Mouse (Mus musculus) adrenal gland, adult (tissue): ENCODE data around the gene Cbarp.

Experiments
- DNase-seq, 2 experiments: peaks; one replicate each; pipeline ENCODE4 v3.0.0; 2022 to 2023; ENCODE audit warnings: low spot score in 1 of 2; ENCODE audit not compliant: inconsistent age in 2 of 2

The Cbarp gene

DNA sequence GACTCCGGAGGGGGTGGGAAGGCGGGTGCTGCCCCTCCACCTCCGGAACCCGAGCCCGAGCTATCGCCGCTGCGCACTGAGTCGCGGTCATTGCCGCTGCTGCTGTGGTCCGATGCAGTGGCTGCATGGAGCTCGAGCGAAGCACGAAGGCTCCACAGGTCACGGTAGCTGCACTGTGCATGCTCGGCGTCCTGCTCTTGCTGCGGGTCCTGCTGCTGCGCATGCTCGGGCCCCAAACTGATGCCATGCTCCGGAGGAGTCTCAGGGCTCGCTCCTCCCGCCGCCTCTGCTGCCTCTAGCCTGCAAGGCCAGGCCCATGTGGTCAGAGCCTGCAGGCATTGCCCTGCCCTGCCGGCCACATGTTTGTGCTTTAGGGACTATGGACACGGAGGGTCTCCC lies 8.7 kb downstream of the Cbarp start:
- peak in 1 of 2 experiments; percentile 62 for DNase-seq

DNA sequence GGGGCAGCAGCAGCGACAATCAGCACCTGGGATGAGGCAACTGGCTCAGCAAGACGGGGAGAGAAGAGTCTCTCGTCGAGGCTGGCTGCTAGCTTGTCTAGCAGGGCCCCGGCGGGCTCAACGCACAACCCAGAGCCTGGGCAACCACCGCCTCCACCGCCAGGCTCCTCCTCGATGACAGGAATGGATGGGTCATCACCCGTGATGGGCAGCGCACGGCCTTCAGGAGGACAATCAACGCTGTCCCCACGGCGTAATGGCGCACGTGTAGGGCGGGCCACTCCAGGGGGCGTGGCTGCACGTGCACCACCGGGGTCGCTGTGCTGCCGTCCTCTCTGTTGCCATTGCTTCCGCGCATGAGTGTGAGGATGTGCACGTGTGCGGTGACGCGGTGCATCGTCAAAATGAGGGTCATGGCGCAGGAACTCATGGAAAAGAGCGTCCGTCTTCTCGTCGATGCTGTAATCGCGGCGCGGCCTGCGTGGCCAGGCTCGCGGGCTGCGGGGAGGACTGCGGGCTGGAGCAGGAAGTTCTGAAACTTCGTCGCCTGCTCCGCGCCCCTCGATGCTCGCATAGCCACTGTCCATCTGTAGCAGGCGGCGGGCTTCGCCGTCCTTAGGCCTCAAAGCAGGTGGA lies 9.2 kb downstream of the Cbarp start:
- peak; percentile 71 to 84 for DNase-seq

- peak in 1 of 2 experiments; percentile 53 for DNase-seq
These were observed 10.1 kb downstream of the Cbarp start for GRCm38 (mm10) chr10:80130403-80131031.

GRCm38 (mm10) chr10:80129846-80130245 lies 10.8 kb downstream of the Cbarp start:
- peak in 1 of 2 experiments; percentile 48 for DNase-seq

DNA sequence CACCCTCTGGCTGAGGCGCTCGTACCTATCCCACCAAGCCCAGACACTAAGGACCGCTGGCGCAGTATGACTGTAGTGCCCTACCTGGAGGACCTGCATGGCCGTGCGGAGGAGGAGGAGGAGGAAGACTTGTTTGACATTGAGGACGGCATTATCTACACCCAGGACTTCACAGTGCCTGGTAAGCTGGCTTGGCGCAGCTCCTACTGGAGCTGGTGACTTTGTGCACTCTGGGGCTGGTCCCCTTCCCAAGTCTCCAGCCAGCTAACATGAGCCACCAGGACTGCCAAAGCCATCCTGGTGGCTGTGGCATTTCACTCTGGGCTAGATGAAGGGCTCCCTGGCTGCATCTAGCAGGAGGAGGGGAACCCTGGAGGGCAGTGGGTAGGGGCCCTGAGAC lies 12.7 kb downstream of the Cbarp start:
- DNase-seq = no peak

- DNase-seq = no peak
These were observed 16.6 kb downstream of the Cbarp start for GRCm38 (mm10) chr10:80123932-80124562.

DNA sequence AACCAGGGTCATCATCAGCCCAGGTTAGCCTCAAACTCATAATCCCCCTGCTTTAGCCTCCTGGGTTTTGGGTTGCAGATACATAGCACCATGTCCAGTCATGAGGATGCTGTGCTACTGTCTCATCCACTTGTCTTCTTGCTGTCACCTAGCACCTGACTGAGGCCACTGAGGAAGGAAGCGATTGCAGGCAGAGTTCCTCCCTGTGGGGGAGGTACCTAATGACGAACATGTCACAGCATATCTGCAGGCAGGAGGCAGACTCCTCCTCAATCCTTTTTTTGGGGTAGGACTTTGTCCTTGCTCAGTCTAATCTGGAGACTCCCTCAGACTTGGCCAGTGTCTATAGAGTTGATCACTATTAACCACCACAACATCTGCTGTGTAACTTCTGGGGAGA lies 19.0 kb downstream of the Cbarp start:
- no peak for DNase-seq

- peak in 1 of 2 experiments; percentile 65 for DNase-seq
These were observed 20.5 kb downstream of the Cbarp start for GRCm38 (mm10) chr10:80120146-80120545.

DNA sequence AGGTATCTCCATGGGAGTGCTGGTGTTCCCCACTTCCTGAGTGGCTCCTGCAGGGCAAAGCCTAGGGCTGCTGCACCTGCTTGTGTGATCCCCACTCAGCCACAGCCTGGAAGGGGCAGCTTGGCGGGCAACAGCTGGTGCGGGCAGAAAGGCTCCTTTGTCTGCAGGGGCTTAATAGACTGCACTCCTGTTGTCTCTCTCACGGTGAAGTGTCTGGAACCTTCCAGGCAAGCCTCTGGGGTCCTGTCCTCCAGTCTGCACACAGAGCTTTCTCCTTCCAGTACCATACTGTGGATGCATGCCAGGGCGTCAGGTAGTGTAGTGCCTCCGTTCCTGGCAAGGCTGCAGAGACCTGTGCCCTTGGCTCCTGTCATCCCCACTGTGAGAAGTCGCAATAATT lies 22.1 kb downstream of the Cbarp start:
- DNase-seq = no peak

- no peak for DNase-seq
These were observed 22.9 kb downstream of the Cbarp start for GRCm38 (mm10) chr10:80117736-80118135.

- DNase-seq = peak; percentile 59 to 81
These were observed 23.5 kb downstream of the Cbarp start for GRCm38 (mm10) chr10:80116927-80117691.

DNA sequence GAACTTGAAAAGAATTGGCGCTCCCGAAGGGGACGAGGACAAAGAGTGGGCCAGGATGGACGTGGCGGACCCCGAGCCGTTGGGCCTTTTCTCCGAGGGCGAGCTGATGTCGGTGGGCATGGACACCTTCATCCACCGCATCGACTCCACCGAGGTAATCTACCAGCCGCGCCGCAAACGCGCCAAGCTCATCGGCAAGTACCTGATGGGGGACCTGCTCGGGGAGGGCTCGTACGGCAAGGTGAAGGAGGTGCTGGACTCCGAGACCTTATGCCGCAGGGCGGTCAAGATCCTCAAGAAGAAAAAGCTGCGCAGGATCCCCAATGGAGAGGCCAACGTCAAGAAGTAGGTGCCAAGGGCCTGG lies 24.1 kb downstream of the Cbarp start:
- peak in 1 of 2 experiments; percentile 73 for DNase-seq

GRCm38 (mm10) chr10:80115944-80116335 lies 24.7 kb downstream of the Cbarp start:
- no peak for DNase-seq

GRCm38 (mm10) chr10:80115290-80115943 lies 25.2 kb downstream of the Cbarp start, which contains the start of gene Stk11:
Gene Stk11 (plus strand): TSS chr10:80115803.
- peak; percentile 99 to 100 for DNase-seq

DNA sequence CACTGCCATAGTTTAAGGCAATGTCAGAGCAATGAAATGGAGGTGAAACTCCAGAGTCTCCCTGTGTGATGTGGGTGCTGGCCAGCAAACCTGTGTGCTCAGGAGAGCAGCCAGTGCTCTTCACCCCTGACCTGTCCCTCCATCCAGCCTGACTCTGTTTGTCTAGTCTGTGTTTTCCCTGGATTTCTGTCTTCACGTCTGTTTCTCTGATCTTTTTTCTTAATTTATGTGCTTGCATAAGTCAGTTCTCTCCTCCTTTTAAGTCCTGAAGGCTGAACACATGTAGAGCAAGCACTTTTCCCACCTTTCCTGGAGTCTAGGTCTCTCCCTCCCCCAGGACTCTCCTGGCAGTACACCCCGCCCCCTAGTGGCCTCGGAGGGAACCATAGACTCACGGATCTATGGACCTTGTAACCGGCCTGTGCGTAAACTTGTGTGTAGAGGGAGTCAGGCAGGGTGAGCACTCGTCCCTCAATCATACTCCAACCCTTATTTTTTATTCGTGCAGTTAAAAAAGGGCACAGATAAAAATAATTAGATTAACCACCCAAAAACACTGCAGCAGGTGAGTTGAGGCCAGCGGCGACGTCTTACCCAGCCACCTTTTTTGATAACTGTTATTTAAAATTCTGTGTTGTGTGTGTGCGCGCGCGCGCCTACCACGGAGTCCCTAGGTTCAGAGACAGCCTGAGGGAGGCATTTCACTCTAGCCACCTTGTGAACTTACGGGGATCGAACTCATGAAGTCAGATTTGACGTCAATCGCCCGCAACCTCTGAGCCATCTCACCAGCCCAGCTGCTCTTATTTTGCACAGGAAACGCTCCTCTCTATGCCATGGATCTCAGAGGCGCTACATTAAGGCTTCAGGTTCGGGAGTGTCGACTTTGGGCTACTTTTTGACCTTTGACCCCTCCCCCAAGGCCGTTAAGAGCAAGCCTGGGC lies 26.0 kb downstream of the Cbarp start:
- peak; percentile 93 to 98 for DNase-seq

GRCm38 (mm10) chr10:80107678-80108077 lies 33.0 kb downstream of the Cbarp start:
- DNase-seq = peak; percentile 73 to 91

GRCm38 (mm10) chr10:80105926-80106325 lies 34.7 kb downstream of the Cbarp start:
- DNase-seq = no peak

DNA sequence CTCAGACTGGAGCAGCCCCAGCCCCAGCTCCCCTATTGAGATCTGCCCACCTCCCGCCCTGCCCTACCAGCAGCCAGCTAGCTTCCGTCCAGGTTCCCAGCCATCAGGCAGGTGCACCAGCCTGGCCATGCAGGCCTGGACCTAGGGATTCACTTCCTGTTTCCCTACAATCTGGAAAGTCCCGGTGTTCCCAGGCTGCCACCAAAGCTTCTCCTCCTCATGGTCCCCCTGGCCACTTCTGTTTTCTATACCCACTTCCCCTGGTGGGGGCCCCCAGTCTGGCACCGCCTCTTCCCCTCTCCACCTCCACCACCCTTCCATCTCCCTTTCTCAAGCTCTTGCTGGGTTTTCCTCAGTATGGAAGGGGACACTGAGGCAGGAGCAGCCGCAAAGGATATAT lies 35.2 kb downstream of the Cbarp start, which contains the start of gene Sbno2:
Gene Sbno2 (minus strand): TSS at position 112 of the 400 bp plus-strand sequence.
- no peak for DNase-seq

GRCm38 (mm10) chr10:80104181-80104580 lies 36.5 kb downstream of the Cbarp start:
- peak; percentile 65 to 73 for DNase-seq

DNA sequence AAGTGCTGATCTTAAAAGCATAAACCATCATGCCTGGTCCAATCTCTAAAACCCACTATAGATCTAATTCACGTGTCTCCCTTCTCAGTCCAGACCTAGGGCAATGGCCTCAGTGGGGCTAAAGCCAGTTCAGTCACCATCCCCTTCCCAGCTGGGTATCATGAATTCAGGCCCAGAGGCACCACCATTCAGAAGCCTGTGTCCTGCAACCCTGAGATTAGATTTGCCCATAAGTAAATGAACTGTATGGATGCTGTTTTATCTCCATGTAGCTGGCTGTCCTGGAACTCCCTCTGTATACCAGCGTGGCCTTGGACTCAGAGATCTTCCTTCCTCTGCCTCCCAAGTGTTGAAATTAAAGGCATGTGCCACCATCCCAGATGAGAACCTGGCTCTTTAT lies 37.6 kb downstream of the Cbarp start:
- no peak for DNase-seq
